Mouse (Mus musculus) CH12.LX (cell line): ENCODE measurements at regions not wholly inside any gene's neighbourhood (a gene's known extent, or its start where the extent isn't known, plus 50 kb on each side); places are given as distances from the start of the nearest gene placed in this dataset.

Experiments used
- DNase-seq: peaks from one replicate; pipeline ENCODE4 v3.0.0-alpha.2; 2013; ENCODE audit errors: extremely low read depth
- H3K27ac ChIP-seq: 2 replicates; pipeline ENCODE4 v1.5.1; 2012; ENCODE audit warnings: low read depth, mild to moderate bottlenecking, control low read depth, moderate library complexity; ENCODE audit not compliant: insufficient read depth
- H3K27me3 ChIP-seq: replicated peaks from 2 replicates; pipeline ENCODE3; 2012; ENCODE audit warnings: inconsistent platforms
- H3K36me3 ChIP-seq, 2 experiments: replicated peaks in 1 of 2; 2 replicates each; pipeline versions ENCODE3 to v1.6.1; 2012; ENCODE audit warnings: inconsistent platforms in 1 of 2, low read length in 1 of 2, mild to moderate bottlenecking in 1 of 2, mixed read lengths in 1 of 2, moderate library complexity in 1 of 2; ENCODE audit not compliant: control insufficient read depth in 1 of 2, insufficient read depth in 1 of 2
- H3K4me1 ChIP-seq, 2 experiments: 2 replicates each; pipeline ENCODE4 v1.6.1; 2012; ENCODE audit warnings: inconsistent platforms in 1 of 2, moderate library complexity in 1 of 2; ENCODE audit not compliant: insufficient read depth in 2 of 2, control insufficient read depth in 1 of 2
- H3K4me2 ChIP-seq: 2 replicates; pipeline ENCODE4 v1.6.1; 2012; ENCODE audit warnings: low read depth, mild to moderate bottlenecking, control low read depth; ENCODE audit not compliant: poor library complexity, insufficient read depth, severe bottlenecking
- H3K4me3 ChIP-seq, 3 experiments: fragments of 150-350 bp in 1 of 3; sonication (generic) in 1 of 3; replicated peaks in 1 of 3; 2 replicates each; pipeline versions ENCODE3 to v1.5.1; 2011 to 2012; ENCODE audit warnings: low read depth in 2 of 3, low read length in 2 of 3, mild to moderate bottlenecking in 2 of 3, moderate library complexity in 2 of 3, control low read depth in 1 of 3, improper control_type of control experiment in 1 of 3, inconsistent platforms in 1 of 3, mixed read lengths in 1 of 3; ENCODE audit not compliant: poor library complexity in 1 of 3
- H3K79me2 ChIP-seq: replicated peaks from 2 replicates; pipeline ENCODE4 v1.6.1; 2012; ENCODE audit warnings: mild to moderate bottlenecking, moderate library complexity; ENCODE audit not compliant: control insufficient read depth, poor library complexity, insufficient read depth, severe bottlenecking; ENCODE audit errors: extremely low read depth
- H3K9ac ChIP-seq: 2 replicates; pipeline ENCODE4 v1.6.1; 2012; ENCODE audit warnings: low read depth, mild to moderate bottlenecking, control low read depth, moderate library complexity; ENCODE audit not compliant: insufficient read depth
- H3K9me3 ChIP-seq: replicated peaks from 2 replicates; pipeline ENCODE3; 2012; ENCODE audit warnings: low read length, inconsistent platforms, mixed read lengths
- CHD1 ChIP-seq: IDR thresholded peaks from 2 replicates; pipeline ENCODE4 v1.6.1; 2012; ENCODE audit warnings: low read depth, low read length, improper control_type of control experiment, inconsistent platforms
- CHD2 ChIP-seq: IDR thresholded peaks from 2 replicates; pipeline ENCODE4 v1.6.1; 2011; ENCODE audit warnings: low read length, improper control_type of control experiment
- CTCF ChIP-seq, 2 experiments: IDR thresholded peaks in 1 of 2; conservative IDR thresholded peaks in 1 of 2; 2 replicates each; pipeline ENCODE4 v1.5.1; 2011 to 2012; ENCODE audit warnings: low read depth in 2 of 2, low read length in 2 of 2, improper control_type of control experiment in 1 of 2, inconsistent platforms in 1 of 2, mild to moderate bottlenecking in 1 of 2, moderate library complexity in 1 of 2
- E2F4 ChIP-seq: IDR thresholded peaks from 2 replicates; pipeline ENCODE4 v1.6.1; 2011; ENCODE audit warnings: low read depth, low read length, improper control_type of control experiment; ENCODE audit not compliant: insufficient replicate concordance
- ELF1 ChIP-seq: IDR thresholded peaks from 2 replicates; pipeline ENCODE4 v1.6.1; 2014; ENCODE audit warnings: low read depth, mild to moderate bottlenecking, inconsistent platforms, low read length, improper control_type of control experiment
- EP300 ChIP-seq: IDR thresholded peaks from 2 replicates; pipeline ENCODE4 v1.6.1; 2011; ENCODE audit warnings: low read length, improper control_type of control experiment
- ETS1 ChIP-seq: conservative IDR thresholded peaks from 2 replicates; pipeline ENCODE4 v1.6.1; 2012; ENCODE audit warnings: low read depth, mild to moderate bottlenecking, inconsistent platforms, low read length, improper control_type of control experiment, moderate library complexity
- HCFC1 ChIP-seq: IDR thresholded peaks from 2 replicates; pipeline ENCODE4 v1.6.1; 2012; ENCODE audit warnings: low read depth, mild to moderate bottlenecking, inconsistent platforms, low read length, improper control_type of control experiment
- IRF4 ChIP-seq: IDR thresholded peaks from 2 replicates; pipeline ENCODE4 v1.6.1; 2014; ENCODE audit warnings: low read depth, mild to moderate bottlenecking, inconsistent platforms, low read length, improper control_type of control experiment
- JUN ChIP-seq: IDR thresholded peaks from 2 replicates; pipeline ENCODE4 v1.6.1; 2011; ENCODE audit warnings: low read depth, mild to moderate bottlenecking, low read length, improper control_type of control experiment, moderate library complexity; ENCODE audit not compliant: insufficient read depth
- KAT2A ChIP-seq: IDR thresholded peaks from 2 replicates; pipeline ENCODE4 v1.6.1; 2012; ENCODE audit warnings: low read length, improper control_type of control experiment, inconsistent platforms; ENCODE audit not compliant: insufficient replicate concordance
- MAFK ChIP-seq: IDR thresholded peaks from 2 replicates; pipeline ENCODE4 v1.6.1; 2011; ENCODE audit warnings: low read length, improper control_type of control experiment; ENCODE audit not compliant: insufficient replicate concordance
- MAX ChIP-seq: IDR thresholded peaks from 2 replicates; pipeline ENCODE4 v1.6.1; 2011; ENCODE audit warnings: low read length, improper control_type of control experiment
- MAZ ChIP-seq: IDR thresholded peaks from 2 replicates; pipeline ENCODE4 v1.6.1; 2012; ENCODE audit warnings: low read depth, mild to moderate bottlenecking, inconsistent platforms, low read length, improper control_type of control experiment, moderate library complexity
- MXI1 ChIP-seq: IDR thresholded peaks from 2 replicates; pipeline ENCODE4 v1.6.1; 2011; ENCODE audit warnings: mild to moderate bottlenecking, low read depth, low read length, improper control_type of control experiment
- MYC ChIP-seq: IDR thresholded peaks from 2 replicates; pipeline ENCODE4 v1.6.1; 2011; ENCODE audit warnings: low read depth, mild to moderate bottlenecking, improper control_type of control experiment, low read length
- NRF1 ChIP-seq: IDR thresholded peaks from 2 replicates; pipeline ENCODE4 v1.6.1; 2014; ENCODE audit warnings: low read depth, mild to moderate bottlenecking, inconsistent platforms, low read length, improper control_type of control experiment, moderate library complexity
- PAX5 ChIP-seq: IDR thresholded peaks from 2 replicates; pipeline ENCODE4 v1.6.1; 2012; ENCODE audit warnings: low read length, inconsistent platforms, mixed read lengths
- POLR2A ChIP-seq: IDR thresholded peaks from 2 replicates; pipeline ENCODE4 v1.6.1; 2011; ENCODE audit warnings: low read depth, mild to moderate bottlenecking, improper control_type of control experiment, low read length
- RAD21 ChIP-seq: IDR thresholded peaks from 2 replicates; pipeline ENCODE4 v1.6.1; 2011; ENCODE audit warnings: low read depth, mild to moderate bottlenecking, low read length, improper control_type of control experiment, moderate library complexity
- SIN3A ChIP-seq: IDR thresholded peaks from 2 replicates; pipeline ENCODE4 v1.6.1; 2012; ENCODE audit warnings: low read length, improper control_type of control experiment, inconsistent platforms
- SMC3 ChIP-seq: IDR thresholded peaks from 2 replicates; pipeline ENCODE4 v1.6.1; 2011; ENCODE audit warnings: low read depth, low read length, improper control_type of control experiment
- UBTF ChIP-seq: IDR thresholded peaks from 2 replicates; pipeline ENCODE4 v1.6.1; 2012; ENCODE audit warnings: low read depth, mild to moderate bottlenecking, inconsistent platforms, low read length, improper control_type of control experiment, moderate library complexity
- USF2 ChIP-seq: conservative IDR thresholded peaks from 2 replicates; pipeline ENCODE4 v1.6.1; 2011; ENCODE audit warnings: low read depth, low read length, improper control_type of control experiment
- ZKSCAN1 ChIP-seq: IDR thresholded peaks from 2 replicates; pipeline ENCODE4 v1.6.1; 2012; ENCODE audit warnings: low read depth, inconsistent platforms, low read length, improper control_type of control experiment, borderline replicate concordance
- ZNF384 ChIP-seq: IDR thresholded peaks from 2 replicates; pipeline ENCODE4 v1.6.1; 2012; ENCODE audit warnings: low read depth, low read length, improper control_type of control experiment, inconsistent platforms
- dilution Hi-C: fragments of 300-500 bp; cut with MboI; formaldehyde crosslinking; loops from 2 replicates; pipeline ENCODE4 v1.14.3; 2020; ENCODE audit warnings: low sequenced_read_pairs; ENCODE audit not compliant: extremely low pct_unique_long_range_greater_than_20kb, extremely low pct_ligation_motif_present
- in situ Hi-C: fragments of 300-500 bp; cut with MboI; formaldehyde crosslinking; loops from 3 replicates; pipeline ENCODE4 v1.14.3; 2019; ENCODE audit warnings: low sequenced_read_pairs, low pct_ligation_motif_present, low pct_unique_long_range_greater_than_20kb, mixed read lengths

- H3K4me2 ChIP-seq: no peak overlapping the region
- no peaks in the 10 kb centered on the region for H3K9me3 ChIP-seq
Observed at GRCm38 (mm10) chr1:52332013-52332412, 99.0 kb upstream of the Gls start.

DNA sequence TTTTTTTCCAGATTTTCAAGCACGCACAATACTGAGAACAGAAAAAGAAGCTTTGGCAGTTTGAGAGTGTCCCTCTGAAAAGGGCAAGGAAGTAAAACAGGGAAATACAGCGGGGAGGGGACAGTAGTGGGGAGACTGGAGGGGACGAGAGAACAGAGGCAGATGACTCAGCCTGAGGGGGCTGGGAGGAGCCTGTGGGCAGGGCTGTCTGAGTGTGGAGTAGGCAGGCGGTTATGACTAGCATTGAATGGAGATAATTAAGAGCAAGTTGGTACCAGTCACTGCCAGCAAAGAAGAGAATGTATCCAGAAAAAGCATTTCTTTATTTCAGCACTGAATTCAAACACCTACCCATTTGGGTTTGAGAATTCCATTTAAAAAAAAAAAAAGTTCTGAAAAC lies 98.4 kb upstream of the Gls start:
- in situ Hi-C loops (no loop called here), dilution Hi-C loops (no loop called here)
- H3K36me3 ChIP-seq: no peaks in the 10 kb centered on the region
- no peak overlapping the region for H3K27ac ChIP-seq
- peak; percentile 36 for DNase-seq
- H3K9ac ChIP-seq: no peak overlapping the region
- TF ChIP-seq ELF1 (no peak), RAD21 (no peak), UBTF (no peak), MYC (no peak), CHD1 (no peak), CHD2 (no peak), HCFC1 (no peak), NRF1 (no peak), SIN3A (no peak), POLR2A (no peak), PAX5 (no peak), MXI1 (no peak), E2F4 (no peak), KAT2A (no peak)
- H3K4me1 ChIP-seq: peaks cover 0 to 9% of the 10 kb centered on the region in 2 experiments; a peak in 2 of 4 replicates
- H3K79me2 ChIP-seq: no peaks in the 10 kb centered on the region
- H3K9me3 ChIP-seq: no peaks in the 10 kb centered on the region
- H3K4me2 ChIP-seq: no peak overlapping the region
- no peaks in the 10 kb centered on the region for H3K27me3 ChIP-seq
- H3K4me3 ChIP-seq: no peak overlapping the region

More at GRCm38 (mm10) chr1:52332013-52332412, 99.0 kb upstream of the Gls start:
- no peak overlapping the region for H3K4me3 ChIP-seq
- H3K9ac ChIP-seq: no peak overlapping the region
- no peaks in the 10 kb centered on the region for H3K79me2 ChIP-seq
- no peak for DNase-seq
- no peaks in the 10 kb centered on the region for H3K27me3 ChIP-seq
- dilution Hi-C loops: no loop called here
- H3K36me3 ChIP-seq: no peaks in the 10 kb centered on the region
- TF ChIP-seq MYC: no peak
- no peak for TF ChIP-seq MAFK
- no peak for TF ChIP-seq UBTF
- TF ChIP-seq ETS1: no peak
- TF ChIP-seq SMC3: no peak
- no peak for TF ChIP-seq MAX
- TF ChIP-seq EP300: no peak
- TF ChIP-seq IRF4: no peak
- no peak for TF ChIP-seq MXI1
- TF ChIP-seq ZNF384: no peak
- TF ChIP-seq MAZ: no peak
- TF ChIP-seq CTCF (conservative IDR thresholded peaks at IDR 0.05 in 1 of 2, IDR thresholded peaks at IDR 0.05 in 1 of 2; ENCODE audit: low read depth in 2 of 2, low read length in 2 of 2): no peak
- no peak for TF ChIP-seq ZKSCAN1
- no peak for TF ChIP-seq USF2
- no peak for TF ChIP-seq JUN
- no peak for TF ChIP-seq CHD2
- TF ChIP-seq ELF1: no peak
- peaks cover 0 to 9% of the 10 kb centered on the region in 2 experiments; a peak in 2 of 4 replicates for H3K4me1 ChIP-seq
- in situ Hi-C loops: no loop called here
- H3K27ac ChIP-seq: no peak overlapping the region
